Mouse (Mus musculus): Measurements from ENCODE around the gene Rpl35.

DNA sequence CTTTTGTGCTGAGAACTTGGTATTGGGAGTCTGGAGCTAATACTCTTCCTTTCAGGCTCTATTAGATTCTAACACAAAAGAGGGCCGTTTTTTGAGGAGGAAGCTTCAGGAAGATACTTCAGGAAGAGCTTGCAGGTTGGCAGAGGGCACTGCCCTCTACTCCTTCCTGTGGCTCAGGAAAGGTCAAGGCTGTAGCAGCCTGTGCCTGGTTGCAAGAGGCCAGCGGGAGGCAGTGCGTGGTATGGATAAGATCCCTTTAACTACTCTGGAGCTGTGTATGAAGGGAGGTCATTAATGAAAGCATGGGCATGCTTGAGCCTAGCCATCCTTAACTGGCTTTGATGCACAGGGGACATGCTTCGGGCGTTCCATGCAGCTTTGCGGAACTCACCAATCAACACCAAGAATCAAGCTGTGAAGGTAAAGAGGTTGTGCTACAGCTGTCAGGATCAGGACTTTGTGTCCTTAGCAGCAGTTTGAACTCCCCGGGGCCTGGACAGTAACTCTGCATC lies 7.4 kb upstream of the Rpl35 start:
- TF ChIP-seq CTCF (IDR thresholded peaks at IDR 0.05; ENCODE audit: low read depth) (no peak), EP300 (IDR thresholded peaks at IDR 0.05; ENCODE audit: low read depth) (no peak)

All from liver, embryonic 14.5 days (tissue).